Mouse (Mus musculus): Measurements from ENCODE around the gene Grn. TPM values are rescaled to one million over a fixed set of nuclear protein-coding genes. Genes with fewer than 3 reads are reported as not detected.

The Grn gene
- total and polyA plus RNA-seq, 3 experiments = 63.7 to 453 (median 106) TPM

DNA sequence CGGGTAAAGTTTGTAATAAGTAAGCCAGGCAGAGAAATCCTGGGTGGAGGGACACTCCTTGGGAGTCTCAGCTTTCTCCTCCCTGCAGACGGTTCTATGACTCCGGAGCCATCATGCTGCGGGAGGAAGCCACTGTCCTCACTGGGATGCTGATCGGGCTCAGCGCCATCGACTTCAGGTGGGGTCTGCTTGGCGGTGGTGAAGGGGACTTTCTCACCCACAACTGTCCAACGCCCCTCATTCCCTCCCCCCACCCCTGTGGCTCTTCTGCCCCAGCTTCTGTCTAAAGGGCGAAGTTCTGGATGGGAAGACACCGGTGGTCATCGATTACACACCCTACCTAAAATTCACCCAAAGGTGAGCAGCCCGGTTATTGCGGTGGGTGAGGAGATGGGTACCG, 31.0 kb upstream of the Grn start:
- no peaks in the 10 kb centered on the region for H3K79me2 ChIP-seq (replicated peaks; ENCODE audit: control insufficient read depth, extremely low read depth, insufficient read depth, poor library complexity, severe bottlenecking)
- H3K36me3 ChIP-seq (replicated peaks in 1 of 2; ENCODE audit: control insufficient read depth in 1 of 2, insufficient read depth in 1 of 2, low read length in 1 of 2) = peaks cover 30 to 44% of the 10 kb centered on the region in 2 experiments
- H3K27me3 ChIP-seq (replicated peaks) = peaks cover 29% of the 10 kb centered on the region
- peaks cover 7 to 9% of the 10 kb centered on the region in 2 experiments; a peak in 3 of 4 replicates for H3K4me1 ChIP-seq (ENCODE audit: control insufficient read depth in 1 of 2, insufficient read depth in 2 of 2)
- no peak overlapping the region for H3K27ac ChIP-seq (ENCODE audit: insufficient read depth, low read depth)
- no peak for TF ChIP-seq ZKSCAN1 (IDR thresholded peaks at IDR 0.05; ENCODE audit: borderline replicate concordance, low read depth, low read length)
- no peak for TF ChIP-seq HCFC1 (IDR thresholded peaks at IDR 0.05; ENCODE audit: low read depth, low read length)
- no peak for TF ChIP-seq CHD2 (IDR thresholded peaks at IDR 0.05; ENCODE audit: low read length)
- no peak for TF ChIP-seq PAX5 (IDR thresholded peaks at IDR 0.05; ENCODE audit: low read length)
- TF ChIP-seq MAX (IDR thresholded peaks at IDR 0.05; ENCODE audit: low read length) = no peak
- TF ChIP-seq MEF2A (IDR thresholded peaks at IDR 0.05; ENCODE audit: borderline replicate concordance, low read depth, low read length) = no peak
- TF ChIP-seq USF2 (conservative IDR thresholded peaks at IDR 0.05; ENCODE audit: low read depth, low read length) = no peak
- TF ChIP-seq ELF1 (IDR thresholded peaks at IDR 0.05; ENCODE audit: low read depth, low read length) = no peak
- dilution Hi-C loops (cut with MboI; ENCODE audit: extremely low pct_ligation_motif_present, extremely low pct_unique_long_range_greater_than_20kb, low sequenced_read_pairs) (no loop called here), in situ Hi-C loops (cut with MboI; ENCODE audit: low pct_ligation_motif_present, low pct_unique_long_range_greater_than_20kb, low sequenced_read_pairs) (no loop called here)
- no peak overlapping the region for H3K4me3 ChIP-seq (replicated peaks in 1 of 3; ENCODE audit: low read depth in 2 of 3, low read length in 2 of 3, poor library complexity in 1 of 3)
- no peaks in the 10 kb centered on the region for H3K9me3 ChIP-seq (replicated peaks; ENCODE audit: low read length)
- H3K9ac ChIP-seq (ENCODE audit: insufficient read depth, low read depth) = no peak overlapping the region
- no peak overlapping the region for H3K4me2 ChIP-seq (ENCODE audit: insufficient read depth, low read depth, poor library complexity, severe bottlenecking)
- no peak for DNase-seq (ENCODE audit: extremely low read depth)

DNA sequence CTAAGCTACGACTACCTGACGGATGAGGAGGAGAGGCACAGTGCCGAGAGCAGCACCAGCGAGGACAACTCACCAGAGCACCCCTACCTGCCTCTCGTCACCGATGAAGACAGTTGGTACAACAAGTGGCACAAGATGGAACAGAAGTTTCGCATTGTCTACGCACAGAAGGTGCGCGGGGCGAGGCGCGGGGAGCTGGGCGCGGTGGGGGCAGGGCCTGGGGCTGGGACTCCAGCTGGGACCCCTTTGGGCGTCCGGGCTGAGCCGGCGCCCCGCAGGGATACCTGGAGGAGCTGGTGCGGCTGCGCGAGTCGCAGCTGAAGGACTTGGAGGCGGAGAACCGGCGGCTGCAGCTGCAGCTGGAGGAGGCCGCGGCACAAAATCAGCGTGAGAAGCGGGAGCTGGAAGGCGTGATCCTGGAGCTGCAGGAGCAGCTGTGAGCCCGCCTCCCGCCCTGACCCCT, 30.5 kb upstream of the Grn start:
- dilution Hi-C loops (cut with MboI; ENCODE audit: extremely low pct_ligation_motif_present, extremely low pct_unique_long_range_greater_than_20kb, low sequenced_read_pairs) = loop anchor here (25.0 kb wide), 1 partner anchor 87 kb away; the partner anchor contains the start of gene Ubtf
- Histone ChIP-seq H3K4me3 (replicated peaks in 1 of 3; ENCODE audit: low read depth in 2 of 3, low read length in 2 of 3, poor library complexity in 1 of 3) (no peak overlapping the region), H3K36me3 (replicated peaks in 1 of 2; ENCODE audit: control insufficient read depth in 1 of 2, insufficient read depth in 1 of 2, low read length in 1 of 2) (peaks cover 35 to 49% of the 10 kb centered on the region in 2 experiments), H3K27ac (ENCODE audit: insufficient read depth, low read depth) (no peak overlapping the region), H3K4me2 (ENCODE audit: insufficient read depth, low read depth, poor library complexity, severe bottlenecking) (no peak overlapping the region), H3K9me3 (replicated peaks; ENCODE audit: low read length) (no peaks in the 10 kb centered on the region), H3K79me2 (replicated peaks; ENCODE audit: control insufficient read depth, extremely low read depth, insufficient read depth, poor library complexity, severe bottlenecking) (no peaks in the 10 kb centered on the region), H3K27me3 (replicated peaks) (peaks cover 23% of the 10 kb centered on the region), H3K4me1 (ENCODE audit: control insufficient read depth in 1 of 2, insufficient read depth in 2 of 2) (peaks cover 3 to 11% of the 10 kb centered on the region in 2 experiments; a peak in 2 of 4 replicates), H3K9ac (ENCODE audit: insufficient read depth, low read depth) (no peak overlapping the region)
- in situ Hi-C loops (cut with MboI; ENCODE audit: low pct_ligation_motif_present, low pct_unique_long_range_greater_than_20kb, low sequenced_read_pairs) = no loop called here
- DNase-seq (ENCODE audit: extremely low read depth) = no peak
- no peak for TF ChIP-seq MXI1 (IDR thresholded peaks at IDR 0.05; ENCODE audit: low read depth, low read length)
- no peak for TF ChIP-seq NELFE (IDR thresholded peaks at IDR 0.05; ENCODE audit: low read depth, low read length)
- no peak for TF ChIP-seq MEF2A (IDR thresholded peaks at IDR 0.05; ENCODE audit: borderline replicate concordance, low read depth, low read length)
- TF ChIP-seq ZMIZ1 (IDR thresholded peaks at IDR 0.05; ENCODE audit: low read depth, low read length) = no peak
- TF ChIP-seq ZKSCAN1 (IDR thresholded peaks at IDR 0.05; ENCODE audit: borderline replicate concordance, low read depth, low read length) = no peak
- no peak for TF ChIP-seq IRF4 (IDR thresholded peaks at IDR 0.05; ENCODE audit: low read depth, low read length)
- TF ChIP-seq ELF1 (IDR thresholded peaks at IDR 0.05; ENCODE audit: low read depth, low read length) = no peak
- TF ChIP-seq GABPA (IDR thresholded peaks at IDR 0.05; ENCODE audit: insufficient replicate concordance, low read depth, low read length) = no peak
- no peak for TF ChIP-seq USF2 (conservative IDR thresholded peaks at IDR 0.05; ENCODE audit: low read depth, low read length)
- no peak for TF ChIP-seq CTCF (conservative IDR thresholded peaks at IDR 0.05 in 1 of 2, IDR thresholded peaks at IDR 0.05 in 1 of 2; ENCODE audit: low read depth in 2 of 2, low read length in 2 of 2)
- no peak for TF ChIP-seq E2F4 (IDR thresholded peaks at IDR 0.05; ENCODE audit: insufficient replicate concordance, low read depth, low read length)
- TF ChIP-seq MYC (IDR thresholded peaks at IDR 0.05; ENCODE audit: low read depth, low read length) = no peak
- TF ChIP-seq CHD1 (IDR thresholded peaks at IDR 0.05; ENCODE audit: low read depth, low read length) = no peak

All from CH12.LX (cell line).